Mouse (Mus musculus) T-helper 1 cell (primary cell): ENCODE results near the gene Dph5.
"Not testable (repeated sequence)": the region's sequence is repeated elsewhere in the genome, so short reads cannot be mapped to it uniquely, and the experiment has no call there.

Experiments used
- in situ Hi-C: fragments of 300-600 bp; cut with MboI, MseI; formaldehyde crosslinking; loops from one replicate; pipeline ENCODE4 v1.15.1; 2025; ENCODE audit warnings: high pct_unique_total_duplicates

Gene Dph5

GRCm38 (mm10) chr3:115887427-115888309 lies at the start of gene Dph5:
TSS of gene Dph5 (plus strand) at chr3:115887837.
- in situ Hi-C loops: loop anchor here (5.0 kb wide), 2 partner anchors 85 to 175 kb away; no protein-coding TSS in a partner anchor

- in situ Hi-C loops: no loop called here
These were observed 43.1 kb upstream of the Dph5 start for GRCm38 (mm10) chr3:115844566-115844965.

- in situ Hi-C loops: no loop called here
These were observed 42.5 kb upstream of the Dph5 start for GRCm38 (mm10) chr3:115845032-115845618.

GRCm38 (mm10) chr3:115845724-115846123 lies 41.9 kb upstream of the Dph5 start:
- in situ Hi-C loops: no loop called here

GRCm38 (mm10) chr3:115846153-115846552 lies 41.5 kb upstream of the Dph5 start:
- in situ Hi-C loops: no loop called here

GRCm38 (mm10) chr3:115848686-115849480 lies 38.8 kb upstream of the Dph5 start:
- in situ Hi-C loops: no loop called here

GRCm38 (mm10) chr3:115850946-115851345 lies 36.7 kb upstream of the Dph5 start:
- in situ Hi-C loops: no loop called here

GRCm38 (mm10) chr3:115854672-115855191 lies 32.9 kb upstream of the Dph5 start:
- in situ Hi-C loops: no loop called here

GRCm38 (mm10) chr3:115855576-115855975 lies 32.1 kb upstream of the Dph5 start:
- in situ Hi-C loops: no loop called here

GRCm38 (mm10) chr3:115856484-115857022 lies 31.1 kb upstream of the Dph5 start:
- in situ Hi-C loops: no loop called here

GRCm38 (mm10) chr3:115857436-115857835 lies 30.2 kb upstream of the Dph5 start:
- in situ Hi-C loops: no loop called here

- in situ Hi-C loops: no loop called here
These were observed 28.8 kb upstream of the Dph5 start for GRCm38 (mm10) chr3:115858822-115859221.

- in situ Hi-C loops: not testable (repeated sequence)
These were observed 26.9 kb upstream of the Dph5 start for GRCm38 (mm10) chr3:115860780-115861179.

- in situ Hi-C loops: no loop called here
These were observed 24.1 kb upstream of the Dph5 start for GRCm38 (mm10) chr3:115863487-115863886.

- in situ Hi-C loops: no loop called here
These were observed 20.5 kb upstream of the Dph5 start for GRCm38 (mm10) chr3:115867150-115867549.

- in situ Hi-C loops: no loop called here
These were observed 19.7 kb upstream of the Dph5 start for GRCm38 (mm10) chr3:115867901-115868300.

GRCm38 (mm10) chr3:115869360-115869759 lies 18.3 kb upstream of the Dph5 start:
- in situ Hi-C loops: no loop called here

- in situ Hi-C loops: no loop called here
These were observed 12.1 kb upstream of the Dph5 start for GRCm38 (mm10) chr3:115875551-115875950.

- in situ Hi-C loops: no loop called here
These were observed 10.5 kb upstream of the Dph5 start for GRCm38 (mm10) chr3:115877133-115877532.

- in situ Hi-C loops: no loop called here
These were observed 3.6 kb upstream of the Dph5 start for GRCm38 (mm10) chr3:115884086-115884485.

GRCm38 (mm10) chr3:115888310-115889106 lies 871 bp downstream of the Dph5 start:
- in situ Hi-C loops: loop anchor here (5.0 kb wide), 2 partner anchors 86 to 176 kb away; no protein-coding TSS in a partner anchor
